Mouse (Mus musculus) embryonic fibroblast, embryonic 13.5 days (primary cell): ENCODE measurements at regions not wholly inside any gene's neighbourhood (a gene's known extent, or its start where the extent isn't known, plus 50 kb on each side); places are given as distances from the start of the nearest gene placed in this dataset.

ENCODE experiments used
- H3K27ac ChIP-seq: 2 replicates; pipeline ENCODE4 v1.5.1; 2012; ENCODE audit warnings: low read length, control low read depth, inconsistent platforms; ENCODE audit not compliant: insufficient read depth
- H3K4me1 ChIP-seq: 2 replicates; pipeline ENCODE4 v1.6.1; 2011; ENCODE audit warnings: low read length; ENCODE audit not compliant: control insufficient read depth, insufficient read depth
- H3K4me3 ChIP-seq: 2 replicates; pipeline ENCODE4 v1.5.1; 2011; ENCODE audit warnings: mild to moderate bottlenecking, control low read depth, low read length; ENCODE audit not compliant: insufficient read depth
- CTCF ChIP-seq: IDR thresholded peaks from 2 replicates; pipeline ENCODE4 v1.5.1; 2011; ENCODE audit warnings: mild to moderate bottlenecking, control low read depth, low read length, moderate library complexity, borderline replicate concordance; ENCODE audit not compliant: insufficient read depth
- POLR2A ChIP-seq: IDR thresholded peaks from 2 replicates; pipeline ENCODE4 v1.6.1; 2011; ENCODE audit warnings: low read depth, mild to moderate bottlenecking, control low read depth, low read length, moderate library complexity

DNA sequence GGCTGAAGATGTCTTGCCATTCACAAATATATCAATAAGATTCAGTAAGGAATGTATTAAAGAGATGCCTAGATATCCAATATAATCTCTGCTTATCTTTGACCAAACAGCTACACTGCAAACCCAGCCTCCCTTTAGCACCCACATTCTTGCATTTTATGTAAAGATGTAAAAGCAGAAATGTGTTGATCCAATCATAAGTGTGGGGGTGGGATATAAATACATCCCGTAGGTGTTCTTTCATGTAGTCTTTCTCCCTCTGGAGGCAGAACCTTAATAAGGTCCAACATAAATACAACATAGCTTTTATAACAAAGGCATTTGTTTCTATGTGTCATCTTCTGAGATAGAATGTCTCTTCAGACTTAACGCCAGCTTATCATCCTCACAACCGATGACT lies 637.1 kb upstream of the Flrt2 start:
- Histone ChIP-seq H3K4me1 (no peaks in the 10 kb centered on the region), H3K27ac (no peak overlapping the region), H3K4me3 (no peak overlapping the region)
- TF ChIP-seq CTCF (no peak), POLR2A (no peak)

DNA sequence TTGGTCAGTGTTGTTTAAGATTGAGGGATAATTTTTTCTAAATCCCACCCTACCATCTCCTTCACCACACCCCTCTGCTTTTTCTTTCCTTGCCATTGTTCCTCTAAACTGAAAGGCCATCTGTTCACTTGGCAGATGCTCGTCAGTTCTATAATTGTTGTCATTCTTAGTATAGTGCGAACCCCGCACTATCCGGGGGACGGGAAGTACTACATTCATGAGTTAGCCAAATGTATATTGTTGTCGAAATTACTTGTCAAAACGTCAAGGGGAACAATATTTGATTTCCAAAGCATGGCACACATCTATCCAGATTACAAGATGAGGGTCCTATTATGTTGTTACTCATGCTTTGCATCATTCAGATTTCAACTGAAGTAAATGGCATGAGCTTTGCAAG lies 635.1 kb upstream of the Flrt2 start:
- Histone ChIP-seq H3K4me1 (no peaks in the 10 kb centered on the region), H3K27ac (no peak overlapping the region), H3K4me3 (no peak overlapping the region)
- TF ChIP-seq CTCF, result no peak
- no peak for TF ChIP-seq POLR2A

DNA sequence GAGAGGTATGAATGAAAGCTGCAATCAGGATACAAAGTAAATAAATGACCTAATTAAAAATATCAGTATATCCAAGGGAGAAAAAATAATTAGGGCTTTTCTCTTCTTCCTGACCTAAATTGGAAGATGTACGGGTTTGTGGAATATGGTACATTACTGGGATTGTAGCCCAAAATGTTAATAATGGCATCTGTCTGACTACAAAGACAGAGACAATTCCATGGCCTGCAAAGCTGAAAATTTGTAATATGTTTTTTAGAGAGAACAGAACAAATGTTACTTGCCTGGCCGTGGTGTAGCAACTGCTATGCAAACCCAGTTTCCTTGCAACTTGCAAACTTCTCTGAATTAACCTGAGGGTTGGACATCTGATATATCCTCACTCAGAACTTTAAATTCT lies 632.6 kb upstream of the Flrt2 start:
- H3K27ac ChIP-seq, result no peak overlapping the region
- H3K4me1 ChIP-seq, result no peaks in the 10 kb centered on the region
- H3K4me3 ChIP-seq, result no peak overlapping the region
- TF ChIP-seq CTCF (no peak), POLR2A (no peak)

- Histone ChIP-seq H3K27ac (no peak overlapping the region), H3K4me1 (no peaks in the 10 kb centered on the region), H3K4me3 (no peak overlapping the region)
- TF ChIP-seq POLR2A, result no peak
- TF ChIP-seq CTCF, result no peak
Measured at GRCm38 (mm10) chr12:95072307-95072706, 619.7 kb upstream of the Flrt2 start.

GRCm38 (mm10) chr12:95119223-95119952 lies 572.6 kb upstream of the Flrt2 start:
- TF ChIP-seq CTCF, result no peak
- Histone ChIP-seq H3K4me1 (no peaks in the 10 kb centered on the region), H3K4me3 (no peak overlapping the region), H3K27ac (no peak overlapping the region)

- TF ChIP-seq POLR2A, result no peak
- TF ChIP-seq CTCF, result no peak
Measured at GRCm38 (mm10) chr12:95132804-95133203, 559.2 kb upstream of the Flrt2 start.

GRCm38 (mm10) chr12:95133482-95133881 lies 558.5 kb upstream of the Flrt2 start:
- no peak for TF ChIP-seq POLR2A
- no peak for TF ChIP-seq CTCF

More at GRCm38 (mm10) chr12:95132804-95133203, 559.2 kb upstream of the Flrt2 start:
- Histone ChIP-seq H3K27ac (no peak overlapping the region), H3K4me1 (no peaks in the 10 kb centered on the region), H3K4me3 (no peak overlapping the region)

DNA sequence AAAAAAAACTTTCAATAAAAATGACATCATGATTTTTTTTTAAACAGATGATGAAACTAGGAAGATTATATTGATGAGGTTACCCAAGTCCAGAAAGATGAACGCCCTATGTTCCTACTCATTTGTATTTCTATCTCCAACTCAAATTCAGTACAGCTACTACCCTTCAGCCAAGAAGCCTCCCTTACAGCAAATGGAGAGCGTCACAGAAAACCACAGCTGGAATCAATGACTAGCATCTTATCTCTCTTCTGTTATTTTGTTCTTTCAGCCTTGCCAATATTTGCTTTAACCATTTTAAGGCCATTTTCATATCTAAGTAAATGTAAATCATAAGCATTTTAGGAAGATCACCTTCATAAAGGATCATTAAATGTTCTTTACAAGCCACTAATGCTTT lies 553.9 kb upstream of the Flrt2 start:
- H3K4me1 ChIP-seq, result no peaks in the 10 kb centered on the region
- no peak overlapping the region for H3K4me3 ChIP-seq
- no peak for TF ChIP-seq CTCF
- TF ChIP-seq POLR2A, result no peak
- no peak overlapping the region for H3K27ac ChIP-seq

More at GRCm38 (mm10) chr12:95133482-95133881, 558.5 kb upstream of the Flrt2 start:
- Histone ChIP-seq H3K27ac (no peak overlapping the region), H3K4me3 (no peak overlapping the region), H3K4me1 (no peaks in the 10 kb centered on the region)

DNA sequence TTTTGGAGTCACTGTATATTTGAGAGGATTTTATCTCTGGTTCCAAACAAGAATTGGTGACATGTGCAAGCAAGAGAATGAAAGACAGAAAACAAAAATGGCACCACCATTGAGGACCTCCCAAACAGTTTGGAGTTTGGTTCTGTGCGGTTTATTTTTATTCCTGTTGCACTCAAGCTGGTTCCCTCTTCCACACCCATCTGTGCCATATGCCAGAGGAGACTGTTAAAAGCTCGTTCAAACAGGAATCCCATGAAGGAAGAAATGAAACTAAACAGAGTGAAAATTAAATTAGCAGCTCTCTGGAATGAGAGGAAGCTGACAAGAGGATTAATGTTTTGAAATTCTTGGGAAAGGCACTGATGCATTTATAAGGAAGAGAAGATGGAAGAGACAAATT lies 521.0 kb upstream of the Flrt2 start:
- no peak for TF ChIP-seq CTCF
- no peak for TF ChIP-seq POLR2A
- Histone ChIP-seq H3K4me1 (no peaks in the 10 kb centered on the region), H3K27ac (no peak overlapping the region), H3K4me3 (no peak overlapping the region)

- TF ChIP-seq CTCF (no peak), POLR2A (no peak)
- no peak overlapping the region for H3K27ac ChIP-seq
- no peak overlapping the region for H3K4me3 ChIP-seq
- H3K4me1 ChIP-seq, result no peaks in the 10 kb centered on the region
Measured at GRCm38 (mm10) chr12:95173810-95174402, 518.1 kb upstream of the Flrt2 start.
